Mouse (Mus musculus) adipose tissue, adult 10 weeks (tissue): ENCODE data around the gene Kansl2. TPM values are rescaled to one million over a fixed set of nuclear protein-coding genes. Genes with fewer than 3 reads are reported as not detected.

ENCODE experiments used
- polyA plus RNA-seq: library from polyadenylated mRNA; stranded (reverse); fragments of 350-450 nt; fragmentation: Illumina TruSeq; extraction: RNeasy Lipid Tissue Mini Kit (QIAGEN cat#74804); gene quantifications from one replicate; pipeline ENCODE4 v1.2.3, GENCODE M21; 2014; ENCODE audit warnings: low read depth, low replicate concordance

Gene Kansl2
- 45.0 TPM for polyA plus RNA-seq

DNA sequence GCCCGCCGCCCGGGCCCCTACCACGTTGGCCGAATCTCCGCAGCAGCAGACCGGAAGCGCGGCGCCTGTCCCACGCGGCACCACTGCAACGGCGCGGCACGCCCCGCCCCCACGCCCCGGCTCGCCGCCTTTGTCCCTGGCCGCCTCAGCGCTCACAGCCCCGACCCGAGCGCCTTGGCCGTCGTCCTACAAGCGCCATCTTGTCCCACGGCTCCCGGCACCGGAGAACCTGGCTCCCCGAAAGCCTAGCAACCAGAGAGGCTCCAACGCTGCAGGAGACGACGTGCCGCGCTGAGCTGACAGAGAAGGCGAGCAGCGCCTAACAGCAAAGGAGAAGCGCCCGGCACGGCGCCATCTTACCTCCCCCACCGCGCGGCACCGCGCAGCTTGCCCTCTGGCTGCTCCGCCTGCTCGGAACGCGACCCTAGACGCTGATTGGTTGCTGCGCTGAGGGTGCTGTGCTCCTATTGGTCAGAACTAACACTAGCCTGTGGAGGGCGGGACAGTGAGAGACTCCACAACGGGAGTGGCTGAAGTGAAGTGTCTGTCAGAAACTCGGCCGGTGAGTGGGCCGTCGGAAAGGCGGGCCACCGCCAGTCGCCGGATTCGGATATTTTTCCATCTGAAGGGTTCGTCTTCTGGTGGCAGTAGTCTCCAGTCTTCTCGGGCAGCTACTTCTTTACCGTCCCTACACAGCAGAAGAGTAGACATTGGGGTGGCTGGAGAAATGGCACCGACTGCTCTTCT is at the start of gene Kansl2:
TSS of gene Kansl2 (minus strand) at position 384 of the 747 bp plus-strand sequence.

DNA sequence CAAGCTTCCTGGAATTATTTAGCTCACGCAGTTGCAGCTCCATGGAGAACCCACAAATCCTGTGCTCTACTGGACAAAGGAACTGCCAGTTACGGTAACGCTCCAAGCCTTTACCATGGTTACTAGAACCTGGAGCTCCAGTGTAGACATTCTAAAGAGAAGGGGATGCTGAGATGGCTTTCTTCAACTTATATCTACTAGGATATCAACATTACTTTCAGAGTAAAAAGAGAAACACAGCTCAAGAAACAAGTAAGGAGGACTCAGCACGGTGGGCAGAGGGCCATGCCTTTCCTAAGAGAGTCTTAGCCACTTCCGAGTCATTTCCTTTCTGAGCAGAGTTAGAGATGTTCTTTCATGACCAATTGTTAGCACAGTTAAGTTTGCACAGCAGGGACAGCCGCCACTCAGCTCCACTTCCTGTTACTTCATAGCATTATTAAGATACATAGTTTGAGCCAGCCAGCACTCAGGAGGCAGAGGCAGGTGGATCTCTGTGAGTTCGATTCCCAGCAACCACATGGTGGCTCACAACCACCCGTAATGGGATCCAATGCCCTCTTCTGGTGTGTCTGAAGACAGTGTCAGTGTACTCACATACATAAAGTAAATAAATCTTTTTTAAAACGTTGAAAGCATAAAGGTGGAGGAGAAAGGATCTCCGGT is 36.9 kb upstream of the Kansl2 start, which contains the start of the genes Ccnt1 and 4930415O20Rik:
TSS of gene Ccnt1 (minus strand) at position 51 of the 666 bp plus-strand sequence.
TSS of gene 4930415O20Rik (plus strand) at position 132 of the 666 bp plus-strand sequence.

DNA sequence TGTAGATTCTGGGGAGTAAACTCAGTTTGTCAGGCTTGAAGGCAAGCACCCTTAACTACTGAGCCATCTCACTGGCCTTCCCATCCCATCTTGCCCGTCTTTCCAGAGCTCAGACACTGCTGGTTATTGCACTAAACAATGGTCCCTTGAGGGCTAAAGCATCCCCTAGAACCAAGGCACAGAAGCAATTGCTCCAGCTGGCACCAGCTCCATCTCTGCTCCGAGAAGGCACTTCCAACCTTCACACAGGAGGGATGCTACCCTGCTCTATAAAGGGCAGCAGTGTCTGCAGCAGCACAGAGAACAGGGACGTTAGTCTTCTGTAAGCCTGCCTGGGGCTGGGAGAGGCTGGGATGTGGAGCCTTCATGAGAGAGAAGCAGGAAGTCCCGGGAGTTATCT is 42.0 kb downstream of the Kansl2 start, which contains the start of gene Olfr279:
TSS of gene Olfr279 (plus strand) at position 301 of the 400 bp plus-strand sequence.

DNA sequence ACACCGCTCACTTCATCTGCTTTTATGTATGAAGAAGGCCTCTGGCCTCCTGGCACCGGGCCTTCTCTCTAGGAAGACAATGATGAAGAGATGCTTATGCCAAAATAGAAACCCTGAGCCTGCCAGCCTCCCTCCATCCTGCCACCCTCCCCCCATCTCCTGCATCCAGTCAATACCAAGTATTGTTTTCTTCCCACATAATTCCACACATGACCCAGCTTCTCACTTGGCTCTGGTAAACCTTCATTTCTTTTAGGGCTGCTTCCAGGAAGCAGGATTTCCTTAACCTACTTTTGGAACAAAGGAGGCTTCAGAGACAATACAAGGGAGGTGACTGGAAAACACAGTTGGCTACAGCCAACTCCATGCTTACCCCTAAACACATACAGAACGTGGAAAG is 51.4 kb downstream of the Kansl2 start, which contains the start of gene Lalba:
TSS of gene Lalba (minus strand) at position 21 of the 400 bp plus-strand sequence.

DNA sequence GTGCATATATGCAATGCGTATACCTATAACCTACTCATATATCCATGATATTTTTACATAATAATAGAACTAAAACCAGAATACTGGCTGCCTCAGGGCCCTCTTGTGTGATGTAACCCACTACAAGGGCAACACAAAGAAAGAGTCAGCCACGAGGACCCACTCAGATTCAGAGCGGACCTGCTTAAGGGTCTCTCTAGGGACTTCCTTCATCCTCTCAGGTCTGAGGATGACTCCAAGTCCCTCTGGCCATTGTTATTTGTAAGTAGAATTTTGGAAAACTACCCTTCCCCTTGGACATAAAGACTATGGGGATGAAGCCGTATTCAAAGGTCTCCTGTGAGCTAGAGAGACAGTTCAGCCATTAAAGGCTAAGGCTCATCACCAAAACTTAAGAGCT is 64.5 kb downstream of the Kansl2 start, which contains the start of gene OR5BS1P:
TSS of gene OR5BS1P (plus strand) at position 301 of the 400 bp plus-strand sequence.

Other genes starting within 250 kb of the Kansl2 start
- gene Zfp641, start 238.1 kb downstream of the Kansl2 start, polyA plus RNA-seq: 3.6 TPM
- gene Olfr285, start 216.9 kb downstream of the Kansl2 start, polyA plus RNA-seq: not detected
- not detected for gene Olfr284, start 193.3 kb downstream of the Kansl2 start, polyA plus RNA-seq
- gene Olfr283, start 153.3 kb downstream of the Kansl2 start, polyA plus RNA-seq: not detected
- not detected for gene Olfr282, start 103.0 kb downstream of the Kansl2 start, polyA plus RNA-seq
- gene Olfr281, start 81.7 kb downstream of the Kansl2 start, polyA plus RNA-seq: not detected
- gene OR5BS1P, start 64.4 kb downstream of the Kansl2 start, polyA plus RNA-seq: not detected
- gene Lalba, start 51.5 kb downstream of the Kansl2 start, polyA plus RNA-seq: not detected
- gene Olfr279, start 41.9 kb downstream of the Kansl2 start, polyA plus RNA-seq: not detected
- gene Ccnt1, start 36.7 kb upstream of the Kansl2 start, polyA plus RNA-seq: 22.9 TPM
- gene 4930415O20Rik, start 36.7 kb upstream of the Kansl2 start, polyA plus RNA-seq: 1.9 TPM
- 87.3 TPM for gene Adcy6, start 75.8 kb upstream of the Kansl2 start, polyA plus RNA-seq
- 7.3 TPM for gene Cacnb3, start 96.6 kb upstream of the Kansl2 start, polyA plus RNA-seq
- 45.2 TPM for gene Ddx23, start 128.6 kb upstream of the Kansl2 start, polyA plus RNA-seq
- gene Rnd1, start 143.2 kb upstream of the Kansl2 start, polyA plus RNA-seq: 1.3 TPM
- 5.6 TPM for gene Ccdc65, start 173.9 kb upstream of the Kansl2 start, polyA plus RNA-seq
- gene Fkbp11, start 193.9 kb upstream of the Kansl2 start, polyA plus RNA-seq: 41.6 TPM
- gene Arf3, start 228.9 kb upstream of the Kansl2 start, polyA plus RNA-seq: 114 TPM
- gene Wnt10b, start 243.9 kb upstream of the Kansl2 start, polyA plus RNA-seq: 2.8 TPM